Mouse (Mus musculus) kidney, postnatal 10 days (tissue): ENCODE measurements around the gene Olfr381.
"Not testable (repeated sequence)": the region's sequence is repeated elsewhere in the genome, so short reads cannot be mapped to it uniquely, and the experiment has no call there.

Experiments used
- DNase-seq: peaks from one replicate; pipeline ENCODE4 v3.0.0; 2021; ENCODE audit warnings: mixed read lengths

Olfr381 gene

GRCm38 (mm10) chr11:73491503-73491902 lies at the start of gene Olfr381:
Gene Olfr381, minus strand, starts transcription at chr11:73491603.
- no peak for DNase-seq

GRCm38 (mm10) chr11:73528971-73529370 lies 37.6 kb upstream of the Olfr381 start:
- not testable (repeated sequence) for DNase-seq

- no peak for DNase-seq
Observed at GRCm38 (mm10) chr11:73517097-73517496, 25.7 kb upstream of the Olfr381 start, which contains the start of gene Olfr382. Gene Olfr382, minus strand, starts transcription at chr11:73517197.

GRCm38 (mm10) chr11:73457408-73457807 lies 34.0 kb downstream of the Olfr381 start, which contains the start of gene Olfr380:
Gene Olfr380, minus strand, starts transcription at chr11:73457508.
- DNase-seq = no peak
